Mouse (Mus musculus) regulatory T cell (primary cell): ENCODE measurements at regions not wholly inside any gene's neighbourhood (a gene's known extent, or its start where the extent isn't known, plus 50 kb on each side); places are given as distances from the start of the nearest gene placed in this dataset.

ENCODE experiments used
- in situ Hi-C: fragments of 300-600 bp; cut with MboI, MseI; formaldehyde crosslinking; loops from one replicate; pipeline ENCODE4 v1.15.1; 2025; ENCODE audit warnings: high pct_unique_total_duplicates

DNA sequence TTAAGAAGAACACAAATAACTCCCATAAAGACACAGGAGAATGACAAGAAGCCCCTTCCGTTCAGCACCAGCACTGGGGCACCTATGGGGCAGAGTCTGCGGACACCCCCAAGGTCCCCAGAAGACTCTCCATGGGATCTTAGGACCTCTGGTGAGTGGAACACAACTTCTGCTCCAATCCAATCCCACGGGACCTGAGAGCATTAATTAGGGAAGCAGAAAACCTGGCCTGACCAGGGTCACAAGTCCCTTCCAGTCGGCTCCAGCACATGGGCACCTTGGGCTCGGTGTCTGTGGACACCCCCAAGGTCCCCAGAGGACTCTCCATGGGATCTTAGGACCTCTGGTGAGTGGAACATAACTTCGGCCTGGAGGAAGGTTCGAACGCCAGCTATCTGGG lies 59.0 kb upstream of the Btbd35f25 start:
- in situ Hi-C loops = loop anchor here (10.0 kb wide), 4 partner anchors 179 to 979 kb away; no protein-coding TSS in a partner anchor

GRCm38 (mm10) chrX:31775255-31775654 lies 58.3 kb upstream of the Btbd35f25 start:
- in situ Hi-C loops = loop anchor here (10.0 kb wide), 4 partner anchors 180 to 980 kb away; no protein-coding TSS in a partner anchor
